Mouse (Mus musculus) thymus, adult 18-20 months (tissue): ENCODE data around the gene Rln3.

Source experiments
- DNase-seq, 2 experiments: peaks; one replicate each; pipeline ENCODE4 v3.0.0; 2022; ENCODE audit warnings: mixed read lengths in 2 of 2

Rln3 gene

GRCm38 (mm10) chr8:84063861-84064610 lies 19.2 kb upstream of the Rln3 start:
- peak; percentile 69 to 82 for DNase-seq

GRCm38 (mm10) chr8:84060245-84060644 lies 15.4 kb upstream of the Rln3 start:
- no peak for DNase-seq

GRCm38 (mm10) chr8:84059226-84059625 lies 14.4 kb upstream of the Rln3 start:
- DNase-seq, result no peak

GRCm38 (mm10) chr8:84057827-84058226 lies 13.0 kb upstream of the Rln3 start:
- no peak for DNase-seq

- DNase-seq, result no peak
These were observed 8.4 kb upstream of the Rln3 start for GRCm38 (mm10) chr8:84053229-84053628.

- no peak for DNase-seq
These were observed 7.9 kb upstream of the Rln3 start for GRCm38 (mm10) chr8:84052746-84053145.

GRCm38 (mm10) chr8:84048171-84048570 lies 3.4 kb upstream of the Rln3 start:
- no peak for DNase-seq

GRCm38 (mm10) chr8:84046505-84046904 lies 1.7 kb upstream of the Rln3 start:
- no peak for DNase-seq

GRCm38 (mm10) chr8:84044103-84044502 lies 697 bp downstream of the Rln3 start:
- DNase-seq, result no peak

GRCm38 (mm10) chr8:84042948-84043342 lies 1.9 kb downstream of the Rln3 start:
- DNase-seq, result no peak

- DNase-seq, result peak; percentile 68 to 76
These were observed 2.5 kb downstream of the Rln3 start, which contains the start of gene Il27ra for GRCm38 (mm10) chr8:84042066-84042947. Il27ra (minus strand) TSS chr8:84042589.

- DNase-seq, result peak; percentile 55 to 66
These were observed 5.8 kb downstream of the Rln3 start for GRCm38 (mm10) chr8:84039050-84039449.

GRCm38 (mm10) chr8:84038015-84038414 lies 6.8 kb downstream of the Rln3 start:
- DNase-seq, result no peak

- DNase-seq, result no peak
These were observed 12.0 kb downstream of the Rln3 start for GRCm38 (mm10) chr8:84032777-84033176.

GRCm38 (mm10) chr8:84029272-84029671 lies 15.5 kb downstream of the Rln3 start:
- no peak for DNase-seq

GRCm38 (mm10) chr8:84027449-84027848 lies 17.4 kb downstream of the Rln3 start:
- DNase-seq, result no peak

GRCm38 (mm10) chr8:84025863-84026262 lies 18.9 kb downstream of the Rln3 start:
- peak; percentile 60 to 64 for DNase-seq

GRCm38 (mm10) chr8:84024171-84024570 lies 20.6 kb downstream of the Rln3 start:
- no peak for DNase-seq

- DNase-seq, result no peak
These were observed 21.2 kb downstream of the Rln3 start for GRCm38 (mm10) chr8:84023631-84024030.

GRCm38 (mm10) chr8:84023085-84023484 lies 21.7 kb downstream of the Rln3 start:
- no peak for DNase-seq

GRCm38 (mm10) chr8:84021569-84021968 lies 23.2 kb downstream of the Rln3 start:
- no peak for DNase-seq

GRCm38 (mm10) chr8:84021096-84021495 lies 23.7 kb downstream of the Rln3 start, which contains the start of gene Palm3:
Palm3 (plus strand) TSS chr8:84021471.
- no peak for DNase-seq

- no peak for DNase-seq
These were observed 25.1 kb downstream of the Rln3 start for GRCm38 (mm10) chr8:84019738-84020137.

GRCm38 (mm10) chr8:84015833-84016232 lies 29.0 kb downstream of the Rln3 start:
- no peak for DNase-seq
